Comparison of ENCODE assay signal across 32 mouse cellular contexts in the genomic region with DNA sequence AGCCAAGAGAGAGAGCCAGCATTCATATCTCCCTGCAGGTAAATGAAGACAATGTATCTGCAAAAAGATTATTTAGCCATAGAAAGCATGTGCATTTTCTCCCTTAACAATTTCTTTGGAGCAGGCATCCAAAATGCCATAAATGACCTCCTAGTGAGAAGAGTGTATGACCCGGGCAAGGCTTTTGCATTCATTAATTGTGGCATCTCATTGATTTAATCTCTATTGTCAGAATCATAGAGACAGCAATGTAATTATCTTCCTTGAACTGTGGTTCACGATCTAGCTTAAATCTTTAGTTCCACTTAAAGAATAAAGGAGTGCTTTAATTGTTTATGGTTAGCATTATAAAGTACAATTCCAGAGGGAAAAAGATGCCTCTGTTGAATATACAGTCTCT.
"Had no signal": no experiment of that assay in that cellular context is flagged by ENCODE, and none has a peak within 500 bp of the region (broad histone marks: within the 10 kb centered on the region; RNA-seq: fewer than 3 reads in every experiment).

No protein-coding gene starts in this region.

- H3K36me3 ChIP-seq: limb, embryonic 10.5 days; limb, embryonic 12.5 days; limb, embryonic 13.5 days; limb, embryonic 15.5 days; liver, embryonic 12.5 days; liver, embryonic 13.5 days; liver, embryonic 15.5 days; lung, embryonic 15.5 days; midbrain, embryonic 10.5 days; midbrain, embryonic 12.5 days; midbrain, embryonic 13.5 days; midbrain, embryonic 15.5 days had no signal

- ATAC-seq: liver, embryonic 12.5 days; liver, postnatal 0 days; lung, postnatal 0 days; midbrain, embryonic 13.5 days; midbrain, embryonic 15.5 days; midbrain, embryonic 16.5 days had no signal

- H3K4me2 ChIP-seq: limb, embryonic 12.5 days; limb, embryonic 13.5 days; limb, embryonic 15.5 days; liver, embryonic 11.5 days; liver, embryonic 12.5 days; liver, embryonic 13.5 days; liver, embryonic 15.5 days; lung, embryonic 14.5 days; lung, embryonic 15.5 days; midbrain, embryonic 11.5 days; midbrain, embryonic 12.5 days; midbrain, embryonic 13.5 days; midbrain, embryonic 15.5 days had no signal

- DNase-seq: left cerebral cortex, postnatal 4 days; liver; liver, embryonic 13.5 days; liver, postnatal 0 days; lung, adult 18-20 months; lung, adult 2 months; lung, embryonic 14.5 days; lung, postnatal 10 days; lung, postnatal 14 days; lung, postnatal 36 days; lung, postnatal 4 days; midbrain, embryonic 14.5 days had no signal

- H3K4me1 ChIP-seq: limb, embryonic 10.5 days; limb, embryonic 12.5 days; limb, embryonic 13.5 days; limb, embryonic 15.5 days; liver, embryonic 12.5 days; liver, embryonic 13.5 days; liver, embryonic 15.5 days; lung, embryonic 15.5 days; megakaryocyte, embryonic 14.5 days; midbrain, embryonic 12.5 days; midbrain, embryonic 15.5 days had no signal

- H3K9ac ChIP-seq: limb, embryonic 12.5 days; limb, embryonic 13.5 days; limb, embryonic 15.5 days; liver, embryonic 12.5 days; liver, embryonic 13.5 days; liver, embryonic 14.5 days; liver, embryonic 15.5 days; liver, postnatal 0 days; lung, embryonic 14.5 days; lung, embryonic 15.5 days; midbrain, embryonic 12.5 days; midbrain, embryonic 13.5 days; midbrain, embryonic 15.5 days had no signal

- H3K27me3 ChIP-seq: limb, embryonic 12.5 days; limb, embryonic 13.5 days; limb, embryonic 15.5 days; liver, embryonic 12.5 days; liver, embryonic 13.5 days; liver, embryonic 15.5 days; lung, embryonic 15.5 days; megakaryocyte, embryonic 14.5 days; midbrain, embryonic 12.5 days; midbrain, embryonic 13.5 days; midbrain, embryonic 15.5 days had no signal

- H3K27ac ChIP-seq: left cerebral cortex, adult 2 months; limb, embryonic 10.5 days; limb, embryonic 12.5 days; limb, embryonic 13.5 days; limb, embryonic 15.5 days; liver, embryonic 12.5 days; liver, embryonic 13.5 days; liver, embryonic 14.5 days; liver, embryonic 15.5 days; lung, embryonic 15.5 days; macrophage; midbrain, embryonic 10.5 days; midbrain, embryonic 12.5 days; midbrain, embryonic 13.5 days; midbrain, embryonic 15.5 days had no signal

- H3K4me3 ChIP-seq: left cerebral cortex, adult 2 months; limb, embryonic 10.5 days; limb, embryonic 12.5 days; limb, embryonic 13.5 days; limb, embryonic 15.5 days; liver, embryonic 12.5 days; liver, embryonic 13.5 days; liver, embryonic 15.5 days; lung, embryonic 15.5 days; megakaryocyte, embryonic 14.5 days; midbrain, embryonic 10.5 days; midbrain, embryonic 12.5 days; midbrain, embryonic 13.5 days; midbrain, embryonic 15.5 days; myocyte had no signal

- H3K9me3 ChIP-seq: limb, embryonic 10.5 days; limb, embryonic 12.5 days; limb, embryonic 13.5 days; limb, embryonic 15.5 days; liver, embryonic 12.5 days; liver, embryonic 13.5 days; liver, embryonic 15.5 days; lung, embryonic 15.5 days; megakaryocyte, embryonic 14.5 days; midbrain, embryonic 10.5 days; midbrain, embryonic 12.5 days; midbrain, embryonic 13.5 days; midbrain, embryonic 15.5 days had no signal
